ENCODE assay signal across 9 mouse cellular contexts in genomic region chr1:54826426-54826986, GRCm38 (mm10).
A peak's percentile ranks its signal among the peaks of the same experiment; 100 is the strongest.
DNase-seq lines count a peak whose midpoint lies in the region; ATAC-seq and TF ChIP-seq lines count a peak whose summit lies in the region.
"Had no signal": no experiment of that assay in that cellular context is flagged by ENCODE, and none has a peak within 500 bp of the region (broad histone marks: within the 10 kb centered on the region; RNA-seq: fewer than 3 reads in every experiment).

No protein-coding gene starts in this region.

- no peak overlapping the region for H3K9ac ChIP-seq in kidney, postnatal 0 days (ENCODE audit: low read depth, low read length)

- peak; percentile 60 for ATAC-seq in kidney, postnatal 0 days (replicated peaks; ENCODE audit: low FRiP score, low read depth)
- ATAC-seq in erythroblast, adult 5-6 weeks (replicated peaks; ENCODE audit: low FRiP score, poor library complexity, severe bottlenecking): no peak

- H3K27ac ChIP-seq in kidney, postnatal 0 days: no peak overlapping the region
- H3K27ac ChIP-seq in midbrain, embryonic 10.5 days (replicated peaks): no peak overlapping the region

- H3K4me1 ChIP-seq in kidney, postnatal 0 days (replicated peaks; ENCODE audit: insufficient read depth, low read length): peaks cover 9% of the 10 kb centered on the region
- H3K4me1 ChIP-seq in midbrain, embryonic 10.5 days: no peaks in the 10 kb centered on the region

- WGBS in kidney, postnatal 0 days: 36% methylated on average over 4 of the region's 4 CpGs
- 83% methylated on average over 4 of the region's 4 CpGs for WGBS in midbrain, embryonic 10.5 days

- no peaks in the 10 kb centered on the region for H3K36me3 ChIP-seq in kidney, postnatal 0 days (ENCODE audit: insufficient read depth, low read length)
- H3K36me3 ChIP-seq in midbrain, embryonic 10.5 days: no peaks in the 10 kb centered on the region

- no peak overlapping the region for H3K4me3 ChIP-seq in kidney, postnatal 0 days (replicated peaks; ENCODE audit: low read depth, low read length)
- H3K4me3 ChIP-seq in midbrain, embryonic 10.5 days: no peak overlapping the region
- H3K4me3 ChIP-seq: megakaryocyte, embryonic 14.5 days had no signal

- H3K4me2 ChIP-seq in kidney, postnatal 0 days (ENCODE audit: low read length): no peak overlapping the region

- no peak for TF ChIP-seq CTCF in kidney, postnatal 0 days (IDR thresholded peaks at IDR 0.05; ENCODE audit: low read depth)

- peak; percentile 99 for DNase-seq in Muller cell, postnatal 12 days (ENCODE audit: inconsistent ontology term)
- peak; percentile 95 for DNase-seq in adrenal gland, postnatal 36 days
- DNase-seq in heart, adult 18-20 months: peak; percentile 90 to 92
- peak; percentile 74 for DNase-seq in kidney, postnatal 0 days (ENCODE audit: low spot score)
- peak; percentile 78 for DNase-seq in ovary, postnatal 36 days (ENCODE audit: low spot score)
- no peak for DNase-seq in spleen, adult 18-20 months
- DNase-seq in midbrain, embryonic 10.5 days (ENCODE audit: low spot score): no peak

- H3K27me3 ChIP-seq in kidney, postnatal 0 days (ENCODE audit: insufficient read depth, low read length): no peaks in the 10 kb centered on the region
- no peaks in the 10 kb centered on the region for H3K27me3 ChIP-seq in midbrain, embryonic 10.5 days (ENCODE audit: low read depth, poor library complexity, severe bottlenecking)
- H3K27me3 ChIP-seq: megakaryocyte, embryonic 14.5 days had no signal

- no peaks in the 10 kb centered on the region for H3K9me3 ChIP-seq in kidney, postnatal 0 days (replicated peaks; ENCODE audit: low read length)
- H3K9me3 ChIP-seq in midbrain, embryonic 10.5 days (replicated peaks): no peaks in the 10 kb centered on the region
- H3K9me3 ChIP-seq: megakaryocyte, embryonic 14.5 days had no signal

Comparison
In these comparisons a context has a peak if more than half of its experiments do, and no peak if none do; other contexts are left out.
1. DNase-seq: peak in Muller cell, postnatal 12 days (single experiment), adrenal gland, postnatal 36 days (2 of 2), heart, adult 18-20 months (2 of 2), kidney, postnatal 0 days (single experiment) and ovary, postnatal 36 days (single experiment); none in spleen, adult 18-20 months (0 of 2) and midbrain, embryonic 10.5 days (single experiment).